Mouse (Mus musculus): ENCODE results near the gene Ascc3. TPM values are rescaled to one million over a fixed set of nuclear protein-coding genes. Genes with fewer than 3 reads are reported as not detected.

Gene Ascc3
- polyA plus RNA-seq, 1 experiment from 2014 or later = 28.8 TPM

GRCm38 (mm10) chr10:50894170-50894991, 301.9 kb downstream of the Ascc3 start, which contains the start of gene Sim1:
TSS of gene Sim1 (plus strand) at chr10:50894754.
- WGBS (ENCODE audit: insufficient replicate concordance) = under 1% methylated on average over 53 of the region's 62 CpGs
- Histone ChIP-seq H3K4me2 (peak within 1 kb of the TSS; percentile 90), H3K27me3 (ENCODE audit: control insufficient read depth, insufficient read depth, low read length) (peaks cover 85% of the 10 kb centered on the region), H3K27ac (ENCODE audit: low read depth, low read length) (no peak within 1 kb of the TSS), H3K9me3 (replicated peaks; ENCODE audit: control insufficient read depth, low read length) (no peaks in the 10 kb centered on the region), H3K9ac (ENCODE audit: low read depth, low read length) (no peak within 1 kb of the TSS), H3K36me3 (ENCODE audit: control insufficient read depth, insufficient read depth, low read length) (no peaks in the 10 kb centered on the region), H3K4me3 (ENCODE audit: low read depth, low read length) (peak within 1 kb of the TSS; percentile 52), H3K4me1 (ENCODE audit: control insufficient read depth, insufficient read depth, low read length) (peaks cover 12% of the 10 kb centered on the region; the same call in 1 of the 2 replicates)
- ATAC-seq (replicated peaks; ENCODE audit: insufficient number of reproducible peaks, low FRiP score, low TSS enrichment) = peak; percentile 87

- no peak overlapping the region for H3K9ac ChIP-seq (ENCODE audit: low read depth, low read length)
- ATAC-seq (replicated peaks; ENCODE audit: insufficient number of reproducible peaks, low FRiP score, low TSS enrichment) = no peak; the same call in 1 of the 2 replicates
Observed at GRCm38 (mm10) chr10:50895091-50895790, 302.8 kb downstream of the Ascc3 start.

DNA sequence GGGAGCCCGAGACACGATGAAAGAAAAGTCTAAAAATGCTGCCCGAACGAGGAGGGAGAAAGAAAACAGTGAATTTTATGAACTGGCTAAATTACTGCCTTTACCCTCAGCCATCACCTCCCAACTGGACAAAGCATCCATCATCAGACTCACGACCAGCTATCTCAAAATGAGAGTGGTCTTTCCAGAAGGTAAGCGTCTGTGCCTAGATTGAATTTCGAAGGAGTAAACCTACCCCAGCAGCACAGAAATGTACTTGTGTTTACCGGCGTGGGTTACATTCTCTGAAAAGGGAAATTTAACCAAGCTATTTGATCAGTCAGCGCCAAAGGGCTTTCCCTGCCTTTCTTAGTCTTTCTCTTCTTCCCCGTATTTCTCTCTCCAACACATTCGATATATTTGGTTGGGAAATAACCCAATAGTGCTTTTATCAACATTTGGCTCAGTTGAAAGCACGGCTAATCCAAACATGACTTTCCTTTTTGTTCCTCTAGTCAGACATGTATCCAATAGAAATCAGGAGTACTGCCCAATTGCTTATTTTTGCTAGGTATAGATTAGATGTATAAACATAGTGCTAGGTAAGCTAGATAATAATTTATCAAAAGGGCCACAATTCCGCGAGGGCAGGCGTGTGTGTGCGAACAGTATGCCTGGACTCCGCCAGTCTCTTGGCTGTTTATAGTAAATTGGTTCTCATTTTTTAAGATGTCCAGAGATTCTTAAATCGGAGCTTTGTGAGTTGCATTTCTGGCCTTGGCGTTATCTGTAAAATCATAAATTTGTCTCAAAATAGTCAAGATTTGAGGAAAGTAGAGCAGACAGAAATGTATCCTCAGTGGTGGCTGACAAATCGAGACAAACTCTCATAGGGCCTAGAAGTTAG, 303.7 kb downstream of the Ascc3 start:
- Histone ChIP-seq H3K4me3 (ENCODE audit: low read depth, low read length) (no peak overlapping the region), H3K9me3 (replicated peaks; ENCODE audit: control insufficient read depth, low read length) (no peaks in the 10 kb centered on the region), H3K27ac (ENCODE audit: low read depth, low read length) (no peak overlapping the region), H3K9ac (ENCODE audit: low read depth, low read length) (no peak overlapping the region), H3K27me3 (ENCODE audit: control insufficient read depth, insufficient read depth, low read length) (peaks cover 82% of the 10 kb centered on the region), H3K36me3 (ENCODE audit: control insufficient read depth, insufficient read depth, low read length) (no peaks in the 10 kb centered on the region), H3K4me1 (ENCODE audit: control insufficient read depth, insufficient read depth, low read length) (peaks cover 16% of the 10 kb centered on the region), H3K4me2 (no peak overlapping the region)
- ATAC-seq (replicated peaks; ENCODE audit: insufficient number of reproducible peaks, low FRiP score, low TSS enrichment) = no peak
- WGBS (ENCODE audit: insufficient replicate concordance) = 5% methylated on average over 21 of the region's 21 CpGs

More at GRCm38 (mm10) chr10:50895091-50895790, 302.8 kb downstream of the Ascc3 start:
- Histone ChIP-seq H3K4me1 (ENCODE audit: control insufficient read depth, insufficient read depth, low read length) (peaks cover 12% of the 10 kb centered on the region; the same call in 1 of the 2 replicates), H3K4me3 (ENCODE audit: low read depth, low read length) (peak overlapping the region; percentile 52), H3K9me3 (replicated peaks; ENCODE audit: control insufficient read depth, low read length) (no peaks in the 10 kb centered on the region), H3K27me3 (ENCODE audit: control insufficient read depth, insufficient read depth, low read length) (peaks cover 80% of the 10 kb centered on the region), H3K36me3 (ENCODE audit: control insufficient read depth, insufficient read depth, low read length) (no peaks in the 10 kb centered on the region), H3K27ac (ENCODE audit: low read depth, low read length) (no peak overlapping the region), H3K4me2 (peak overlapping the region; percentile 90)
- under 1% methylated on average over 44 of the region's 44 CpGs for WGBS (ENCODE audit: insufficient replicate concordance)

DNA sequence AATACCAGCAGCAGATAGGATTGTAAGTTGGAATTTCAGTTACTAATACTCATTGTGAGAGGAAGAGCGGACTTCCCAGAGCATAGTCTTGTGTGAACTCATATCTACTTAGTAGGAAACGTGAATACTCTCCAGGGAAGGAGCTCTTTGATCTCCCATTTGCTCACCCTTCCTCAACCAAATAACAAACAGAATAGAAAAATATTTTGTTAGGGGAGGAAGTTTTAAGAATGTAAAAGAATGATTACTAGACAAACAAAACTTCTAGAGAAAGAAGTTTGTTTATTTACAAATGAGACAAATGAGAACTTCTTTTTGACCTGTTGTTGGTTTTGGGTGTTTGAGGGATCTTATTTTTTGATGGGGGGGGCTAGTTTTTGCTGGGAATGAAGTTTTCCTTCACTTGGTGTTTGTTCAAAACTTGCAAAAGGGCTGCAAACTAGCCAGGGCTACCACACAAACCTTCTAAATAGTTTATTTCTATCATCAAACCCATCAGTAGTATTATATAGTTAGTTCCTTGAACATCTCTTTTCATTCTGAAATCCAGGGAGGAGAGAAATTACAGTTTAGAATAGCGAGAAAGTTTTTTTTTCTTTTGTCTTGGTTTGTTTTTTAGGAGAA, 304.4 kb downstream of the Ascc3 start:
- WGBS (ENCODE audit: insufficient replicate concordance) = 7% methylated on average over 3 of the region's 3 CpGs
- Histone ChIP-seq H3K36me3 (ENCODE audit: control insufficient read depth, insufficient read depth, low read length) (no peaks in the 10 kb centered on the region), H3K4me2 (no peak overlapping the region), H3K9ac (ENCODE audit: low read depth, low read length) (no peak overlapping the region), H3K4me3 (ENCODE audit: low read depth, low read length) (no peak overlapping the region), H3K4me1 (ENCODE audit: control insufficient read depth, insufficient read depth, low read length) (peaks cover 18% of the 10 kb centered on the region), H3K27me3 (ENCODE audit: control insufficient read depth, insufficient read depth, low read length) (peaks cover 82% of the 10 kb centered on the region), H3K27ac (ENCODE audit: low read depth, low read length) (no peak overlapping the region), H3K9me3 (replicated peaks; ENCODE audit: control insufficient read depth, low read length) (no peaks in the 10 kb centered on the region)
- no peak for ATAC-seq (replicated peaks; ENCODE audit: insufficient number of reproducible peaks, low FRiP score, low TSS enrichment)

DNA sequence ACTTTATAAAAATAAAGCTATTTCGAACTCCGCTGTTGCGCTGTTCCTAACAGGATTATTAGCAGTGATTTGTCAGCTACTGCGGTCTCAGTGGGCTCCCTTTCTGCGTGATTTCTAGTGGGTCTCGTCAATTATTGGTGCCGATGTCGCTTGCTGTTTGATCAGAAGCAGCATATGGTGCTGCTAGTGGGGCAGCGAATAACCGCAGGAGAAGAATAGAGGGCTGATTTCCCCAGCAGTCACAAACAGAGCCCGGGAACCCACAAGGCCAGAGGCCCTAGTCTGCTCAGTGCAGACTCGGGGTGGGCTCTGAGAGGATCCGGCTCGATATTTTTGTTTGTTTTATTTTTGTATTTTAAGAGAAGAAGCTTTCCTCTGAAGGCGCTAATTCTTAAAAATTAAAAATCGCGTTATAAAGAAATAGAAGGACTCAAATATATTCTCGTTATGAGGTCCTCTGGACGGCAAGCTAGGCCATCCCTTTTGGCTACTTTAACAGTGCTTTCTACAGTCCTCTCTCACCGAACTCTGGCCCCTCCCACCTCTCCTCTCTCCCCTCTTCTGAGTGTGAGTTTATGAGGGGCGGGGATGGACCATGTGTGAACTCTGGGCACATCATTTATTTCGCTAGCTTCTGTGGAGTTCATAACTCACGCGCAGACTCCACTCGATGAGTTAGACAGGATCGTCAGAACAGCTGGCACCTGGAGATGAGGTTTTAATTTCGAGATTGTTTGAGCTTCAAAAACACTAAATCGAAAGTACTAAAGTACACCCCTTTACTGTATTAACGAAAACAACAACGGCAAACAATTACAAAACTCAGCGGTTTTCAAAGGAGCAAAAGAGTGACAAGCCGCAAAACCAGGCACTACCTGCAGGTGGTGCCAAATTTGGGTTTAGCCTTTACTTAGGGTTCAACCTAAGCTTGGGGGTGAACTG, 305.3 kb downstream of the Ascc3 start:
- no peaks in the 10 kb centered on the region for H3K9me3 ChIP-seq (replicated peaks; ENCODE audit: control insufficient read depth, low read length)
- H3K9ac ChIP-seq (ENCODE audit: low read depth, low read length) = no peak overlapping the region
- 1% methylated on average over 32 of the region's 32 CpGs for WGBS (ENCODE audit: insufficient replicate concordance)
- H3K27ac ChIP-seq (ENCODE audit: low read depth, low read length) = no peak overlapping the region
- ATAC-seq (replicated peaks; ENCODE audit: insufficient number of reproducible peaks, low FRiP score, low TSS enrichment) = no peak
- no peaks in the 10 kb centered on the region for H3K36me3 ChIP-seq (ENCODE audit: control insufficient read depth, insufficient read depth, low read length)
- H3K4me3 ChIP-seq (ENCODE audit: low read depth, low read length) = no peak overlapping the region
- H3K27me3 ChIP-seq (ENCODE audit: control insufficient read depth, insufficient read depth, low read length) = peaks cover 81% of the 10 kb centered on the region
- no peak overlapping the region for H3K4me2 ChIP-seq
- peaks cover 13% of the 10 kb centered on the region for H3K4me1 ChIP-seq (ENCODE audit: control insufficient read depth, insufficient read depth, low read length)

DNA sequence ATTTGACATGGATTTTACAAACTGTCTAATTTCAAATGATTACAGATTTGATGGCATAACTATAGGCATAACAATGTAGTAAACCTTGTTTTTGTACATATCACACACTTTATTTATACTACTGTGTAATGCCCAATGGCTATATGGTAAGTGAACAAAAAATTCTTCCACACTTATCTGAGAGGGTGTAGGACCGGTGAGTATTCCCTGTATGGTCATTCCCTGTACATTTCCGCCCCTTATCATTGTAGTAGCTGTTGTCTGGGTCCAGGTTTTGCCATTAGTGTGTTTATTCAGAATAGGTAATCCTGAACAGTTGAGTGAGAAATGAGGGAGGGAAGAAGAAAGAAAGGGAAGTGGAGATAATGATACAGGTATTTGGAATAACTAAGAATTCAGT, 306.2 kb downstream of the Ascc3 start:
- ATAC-seq (replicated peaks; ENCODE audit: insufficient number of reproducible peaks, low FRiP score, low TSS enrichment) = no peak
- H3K27me3 ChIP-seq (ENCODE audit: control insufficient read depth, insufficient read depth, low read length) = peaks cover 79% of the 10 kb centered on the region
- no peak overlapping the region for H3K9ac ChIP-seq (ENCODE audit: low read depth, low read length)
- H3K4me2 ChIP-seq = no peak overlapping the region
- peaks cover 12% of the 10 kb centered on the region for H3K4me1 ChIP-seq (ENCODE audit: control insufficient read depth, insufficient read depth, low read length)
- no peak overlapping the region for H3K27ac ChIP-seq (ENCODE audit: low read depth, low read length)
- H3K4me3 ChIP-seq (ENCODE audit: low read depth, low read length) = no peak overlapping the region
- H3K36me3 ChIP-seq (ENCODE audit: control insufficient read depth, insufficient read depth, low read length) = no peaks in the 10 kb centered on the region
- H3K9me3 ChIP-seq (replicated peaks; ENCODE audit: control insufficient read depth, low read length) = no peaks in the 10 kb centered on the region
- 27% methylated on average over 2 of the region's 2 CpGs for WGBS (ENCODE audit: insufficient replicate concordance)

DNA sequence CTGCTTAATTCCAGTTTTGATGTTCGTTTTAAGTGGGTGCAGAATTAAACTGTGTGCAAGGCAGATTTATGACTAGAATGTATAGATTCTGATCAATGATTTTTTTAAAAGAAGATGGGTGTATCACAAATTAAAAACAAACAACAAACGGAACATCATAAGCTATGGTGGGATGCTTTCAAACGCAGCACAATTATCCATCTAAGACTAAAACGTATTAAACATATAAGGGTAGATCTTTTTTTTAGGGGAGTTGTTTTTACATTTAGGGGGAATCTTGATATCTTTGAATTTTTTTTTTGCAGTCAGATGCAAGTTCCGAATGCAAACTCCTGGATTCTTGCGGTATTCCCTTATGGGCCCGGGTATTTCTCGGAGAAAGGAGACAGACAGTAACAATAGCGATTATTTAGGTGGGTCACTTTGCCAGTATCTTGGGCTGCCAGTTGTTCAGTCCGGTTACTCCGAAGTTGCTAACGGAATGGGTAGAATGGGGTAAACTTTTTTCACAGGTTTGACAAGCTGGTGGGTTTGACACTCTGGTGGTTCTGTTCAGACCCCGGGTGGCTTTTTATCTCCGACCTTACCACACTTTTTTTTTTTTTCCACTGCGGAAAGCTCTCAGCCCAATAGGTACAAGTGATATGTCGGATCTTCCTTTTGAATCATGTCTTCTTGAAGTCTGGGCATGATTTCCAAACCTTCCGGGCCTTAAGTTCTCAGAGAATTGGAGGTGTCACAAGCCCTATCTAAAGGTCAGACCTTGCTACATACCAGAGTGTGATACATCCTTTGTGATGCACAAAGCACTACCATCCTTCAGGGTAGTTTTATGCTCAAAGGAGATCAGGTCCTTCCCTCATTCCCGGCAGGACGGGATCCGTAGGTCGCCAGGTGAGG, 307.6 kb downstream of the Ascc3 start:
- H3K4me3 ChIP-seq (ENCODE audit: low read depth, low read length) = peak overlapping the region; percentile 14; the same call in 1 of the 2 replicates
- H3K27me3 ChIP-seq (ENCODE audit: control insufficient read depth, insufficient read depth, low read length) = peaks cover 79% of the 10 kb centered on the region
- 2% methylated on average over 21 of the region's 21 CpGs for WGBS (ENCODE audit: insufficient replicate concordance)
- ATAC-seq (replicated peaks; ENCODE audit: insufficient number of reproducible peaks, low FRiP score, low TSS enrichment) = no peak
- H3K4me2 ChIP-seq = no peak overlapping the region
- peaks cover 7% of the 10 kb centered on the region for H3K4me1 ChIP-seq (ENCODE audit: control insufficient read depth, insufficient read depth, low read length)
- no peak overlapping the region for H3K9ac ChIP-seq (ENCODE audit: low read depth, low read length)
- no peak overlapping the region for H3K27ac ChIP-seq (ENCODE audit: low read depth, low read length)
- no peaks in the 10 kb centered on the region for H3K9me3 ChIP-seq (replicated peaks; ENCODE audit: control insufficient read depth, low read length)
- no peaks in the 10 kb centered on the region for H3K36me3 ChIP-seq (ENCODE audit: control insufficient read depth, insufficient read depth, low read length)

Data from heart, embryonic 11.5 days (tissue).